Mouse (Mus musculus) megakaryocyte, adult 5-6 weeks (primary cell): ENCODE measurements around the gene Olfr556. TPM values are rescaled to one million over a fixed set of nuclear protein-coding genes. Genes with fewer than 3 reads are reported as not detected.
A peak's percentile ranks its signal among the peaks of the same experiment; 100 is the strongest.
"Not testable (repeated sequence)": the region's sequence is repeated elsewhere in the genome, so short reads cannot be mapped to it uniquely, and the experiment has no call there.

ENCODE experiments used
- ATAC-seq: 2 replicates; pipeline ENCODE4 v1.8.0; 2016; ENCODE audit warnings: mild to moderate bottlenecking, inconsistent platforms; ENCODE audit not compliant: poor library complexity, severe bottlenecking
- total RNA-seq, 2 experiments: library from RNA; stranded (forward) in 1 of 2; stranded (reverse) in 1 of 2; fragments of 153-499, 151-499 nt in 1 of 2; fragments of 221-1000, 200-1000 nt in 1 of 2; gene quantifications; 2 replicates each; pipeline versions ENCODE4 v1.2.3 to v1.2.4; 2015 to 2017

Gene Olfr556
- total RNA-seq (2015) (not detected in 2 replicates), total RNA-seq (2017) (not detected in 2 replicates)

GRCm38 (mm10) chr7:102664599-102664998 lies at the start of gene Olfr556:
Gene Olfr556, plus strand, starts transcription at chr7:102664899.
- no peak for ATAC-seq

GRCm38 (mm10) chr7:102618118-102618517 lies 46.6 kb upstream of the Olfr556 start, which contains the start of gene Olfr553:
Gene Olfr553, minus strand, starts transcription at chr7:102618218.
- no peak for ATAC-seq

GRCm38 (mm10) chr7:102619608-102620007 lies 45.1 kb upstream of the Olfr556 start:
- ATAC-seq = peak; percentile 64; the same call in 1 of the 2 replicates

GRCm38 (mm10) chr7:102620368-102620767 lies 44.3 kb upstream of the Olfr556 start:
- ATAC-seq = not testable (repeated sequence)

DNA sequence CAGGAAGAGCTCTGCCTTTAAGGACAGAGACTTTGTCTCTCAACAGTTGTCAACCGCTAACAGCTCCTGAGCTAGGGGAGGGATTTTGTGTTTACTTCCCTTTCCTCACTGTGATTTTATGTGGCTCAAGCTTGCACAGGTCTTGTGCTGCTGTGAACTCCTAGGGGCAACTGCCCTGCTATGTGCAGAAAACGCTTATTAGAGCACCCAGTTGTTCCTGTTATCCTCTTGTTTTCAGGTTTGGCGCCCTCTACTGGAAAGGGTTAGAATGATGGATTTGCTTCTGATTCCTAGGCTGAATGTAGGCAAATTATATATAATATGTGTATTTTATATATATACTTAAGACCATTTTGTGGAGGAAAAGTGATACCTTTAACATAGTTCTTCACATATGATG lies 28.0 kb upstream of the Olfr556 start:
- peak; percentile 59 for ATAC-seq

GRCm38 (mm10) chr7:102638132-102638531 lies 26.6 kb upstream of the Olfr556 start, which contains the start of gene Olfr554:
Gene Olfr554, plus strand, starts transcription at chr7:102638432.
- no peak for ATAC-seq

GRCm38 (mm10) chr7:102644945-102645344 lies 19.8 kb upstream of the Olfr556 start:
- ATAC-seq = not testable (repeated sequence)

- ATAC-seq = no peak
These were observed 6.2 kb upstream of the Olfr556 start, which contains the start of gene Olfr555 for GRCm38 (mm10) chr7:102658523-102658922. Gene Olfr555, plus strand, starts transcription at chr7:102658823.

DNA sequence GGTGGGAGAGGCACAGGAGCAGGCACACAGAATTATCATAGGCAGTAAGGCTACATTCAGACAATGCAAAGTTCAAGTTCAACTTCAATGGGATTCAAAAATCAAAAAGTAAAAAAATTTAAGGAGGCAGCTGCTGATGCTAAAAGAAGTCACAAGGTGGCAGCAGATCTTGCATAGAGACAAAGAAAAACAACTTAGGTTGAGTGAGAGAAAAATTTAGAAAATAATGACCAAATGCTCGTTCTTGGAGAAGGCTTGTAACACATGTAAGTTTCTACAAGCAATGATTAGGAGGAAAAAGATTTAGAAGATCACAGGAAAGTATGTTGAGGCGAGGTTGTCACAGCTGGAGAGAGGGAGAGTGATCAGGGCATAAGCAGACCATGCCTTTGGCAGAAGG lies 679 bp downstream of the Olfr556 start:
- ATAC-seq = no peak

- ATAC-seq = peak; percentile 78
These were observed 11.5 kb downstream of the Olfr556 start for GRCm38 (mm10) chr7:102676225-102676624.

DNA sequence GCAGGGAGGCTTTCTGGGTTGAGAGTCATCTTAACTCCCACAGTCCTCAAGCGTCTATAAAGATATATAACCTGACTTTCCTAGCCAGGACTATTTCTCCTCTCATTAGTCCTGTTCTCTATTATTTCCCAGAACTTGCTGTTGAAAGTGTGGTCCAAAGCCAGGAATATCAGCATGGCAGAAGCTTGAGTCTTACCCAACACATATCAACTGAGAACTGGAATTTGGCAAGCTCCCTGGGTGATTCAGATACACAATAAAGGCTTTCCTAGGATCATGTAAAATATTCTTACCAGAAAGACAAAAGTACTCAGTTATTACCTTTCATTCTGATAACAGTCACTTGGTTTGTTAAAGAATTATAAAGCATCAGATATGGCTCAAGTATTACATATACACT lies 17.2 kb downstream of the Olfr556 start:
- ATAC-seq = no peak

DNA sequence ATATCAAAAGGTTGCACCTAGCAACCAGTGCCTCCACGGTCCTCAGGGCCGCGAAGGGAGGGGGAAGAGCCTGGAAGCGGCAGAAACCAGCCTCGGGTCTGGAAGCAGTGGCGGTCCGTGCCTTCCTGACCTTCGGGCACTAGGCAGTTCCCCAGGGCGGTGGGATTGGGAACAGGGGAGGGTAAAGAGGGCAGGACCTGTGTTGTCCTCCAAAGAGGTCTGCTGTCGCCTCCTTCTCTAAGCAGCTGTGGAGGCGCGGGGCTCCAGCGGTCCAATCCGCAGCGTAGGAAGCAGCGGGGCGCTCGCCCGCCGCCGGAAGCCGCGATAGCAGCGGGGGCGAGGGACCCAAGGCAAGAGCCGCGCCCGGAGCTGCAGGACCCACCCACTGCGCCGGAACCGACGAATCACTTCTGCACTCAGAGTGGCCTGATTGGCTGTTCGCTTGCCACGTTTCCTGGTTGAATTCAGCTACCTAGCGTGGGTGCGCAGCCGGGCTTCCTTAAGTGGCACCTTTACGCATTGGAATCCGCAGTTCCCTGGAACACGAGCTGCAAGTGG lies 22.3 kb downstream of the Olfr556 start, which contains the start of gene Trim68:
Gene Trim68, minus strand, starts transcription at position 384 of the 558 bp plus-strand sequence.
- peak; percentile 99 for ATAC-seq

DNA sequence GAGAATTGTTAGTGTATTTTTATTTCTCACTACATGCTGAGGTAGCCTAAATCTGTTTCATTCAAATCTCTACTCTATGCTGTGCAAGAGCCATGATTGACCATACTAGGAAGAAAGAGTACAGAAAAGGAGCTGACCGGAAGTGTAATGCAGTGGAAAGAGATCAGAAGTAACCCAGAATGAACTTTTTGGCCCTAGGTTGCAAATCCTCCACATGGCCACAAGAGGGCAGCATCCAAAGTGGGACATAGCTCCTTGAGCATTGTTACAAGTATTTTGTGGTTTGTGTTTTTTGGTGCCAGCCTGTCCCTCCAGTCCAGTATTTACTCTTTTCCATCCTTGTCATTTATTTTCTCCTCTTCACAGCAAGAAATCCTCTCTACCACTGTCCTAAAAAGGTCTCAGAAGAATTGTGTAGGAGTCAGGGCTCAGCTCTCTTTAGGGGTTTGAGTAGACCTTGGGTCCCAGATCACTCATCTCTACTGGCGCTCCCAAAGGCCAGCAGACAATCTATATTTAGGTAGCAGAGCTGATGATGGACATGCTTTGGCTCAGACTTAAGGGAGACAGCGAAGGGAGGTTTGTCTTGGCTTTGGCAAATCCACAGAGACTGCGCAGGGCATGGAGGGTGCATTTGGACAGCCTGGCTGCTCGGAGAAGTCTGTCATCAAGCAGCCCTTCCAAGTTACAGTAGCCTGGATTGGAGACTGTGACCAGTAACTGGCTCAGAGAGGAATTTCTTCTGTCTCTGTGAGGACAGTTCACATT lies 30.8 kb downstream of the Olfr556 start, which contains the start of gene Olfr557:
Gene Olfr557, plus strand, starts transcription at position 553 of the 768 bp plus-strand sequence.
- peak; percentile 89 for ATAC-seq

DNA sequence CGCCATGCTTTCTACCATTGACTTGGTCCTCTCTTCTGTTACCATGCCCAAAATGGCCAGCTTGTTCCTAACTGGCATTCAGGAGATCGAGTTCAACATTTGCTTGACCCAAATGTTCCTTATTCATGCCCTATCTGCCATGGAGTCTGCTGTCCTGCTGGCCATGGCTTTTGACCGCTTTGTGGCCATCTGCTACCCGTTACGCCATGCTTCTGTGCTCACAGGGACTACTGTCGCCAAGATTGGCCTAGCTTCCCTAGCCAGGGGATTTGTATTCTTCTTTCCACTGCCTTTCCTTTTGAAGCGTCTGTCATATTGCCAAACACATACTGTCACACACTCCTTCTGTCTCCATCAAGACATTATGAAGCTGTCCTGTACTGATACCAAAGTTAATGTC lies 33.8 kb downstream of the Olfr556 start:
- ATAC-seq = no peak

GRCm38 (mm10) chr7:102701915-102702314 lies 37.2 kb downstream of the Olfr556 start, which contains the start of gene Olfr558:
Gene Olfr558, plus strand, starts transcription at chr7:102702215.
- no peak for ATAC-seq

GRCm38 (mm10) chr7:102718970-102719369 lies 54.3 kb downstream of the Olfr556 start, which contains the start of gene Olfr33:
Gene Olfr33, minus strand, starts transcription at chr7:102719070.
- ATAC-seq = no peak

Other genes with a start within 250 kb of the Olfr556 start
- 161 and 172 TPM in 2 replicates for gene Rrm1, start 223.2 kb upstream of the Olfr556 start, total RNA-seq (2015)
- 413 and 515 TPM in 2 replicates for gene Rrm1, start 223.2 kb upstream of the Olfr556 start, total RNA-seq (2017)
- not detected in 2 replicates for gene Olfr543, start 183.2 kb upstream of the Olfr556 start, total RNA-seq (2015)
- not detected in 2 replicates for gene Olfr543, start 183.2 kb upstream of the Olfr556 start, total RNA-seq (2017)
- not detected in 2 replicates for gene Olfr544, start 176.6 kb upstream of the Olfr556 start, total RNA-seq (2015)
- gene Olfr544, start 176.6 kb upstream of the Olfr556 start, total RNA-seq (2017) = 0.04 TPM in 1 of 2 replicates, not detected in the other
- not detected in 2 replicates for gene Olfr545, start 165.3 kb upstream of the Olfr556 start, total RNA-seq (2015)
- gene Olfr545, start 165.3 kb upstream of the Olfr556 start, total RNA-seq (2017) = not detected in 2 replicates
- not detected in 2 replicates for gene Olfr547, start 130.2 kb upstream of the Olfr556 start, total RNA-seq (2015)
- gene Olfr547, start 130.2 kb upstream of the Olfr556 start, total RNA-seq (2017) = not detected in 2 replicates
- gene Olfr548-ps1, start 124.0 kb upstream of the Olfr556 start, total RNA-seq (2015) = not detected in 2 replicates
- gene Olfr548-ps1, start 124.0 kb upstream of the Olfr556 start, total RNA-seq (2017) = not detected in 2 replicates
- not detected in 2 replicates for gene Olfr549, start 115.0 kb upstream of the Olfr556 start, total RNA-seq (2015)
- gene Olfr549, start 115.0 kb upstream of the Olfr556 start, total RNA-seq (2017) = not detected in 2 replicates
- gene Trim21, start 99.4 kb upstream of the Olfr556 start, total RNA-seq (2015) = 14.9 and 16.5 TPM in 2 replicates
- gene Trim21, start 99.4 kb upstream of the Olfr556 start, total RNA-seq (2017) = 31.4 and 53.9 TPM in 2 replicates
- 0.45 TPM in 1 of 2 replicates, not detected in the other for gene Olfr550, start 93.5 kb upstream of the Olfr556 start, total RNA-seq (2015)
- not detected in 2 replicates for gene Olfr550, start 93.5 kb upstream of the Olfr556 start, total RNA-seq (2017)
- gene Olfr551, start 73.0 kb upstream of the Olfr556 start, total RNA-seq (2015) = not detected in 2 replicates
- not detected in 2 replicates for gene Olfr551, start 73.0 kb upstream of the Olfr556 start, total RNA-seq (2017)
- not detected in 2 replicates for gene Olfr552, start 67.1 kb upstream of the Olfr556 start, total RNA-seq (2015)
- gene Olfr552, start 67.1 kb upstream of the Olfr556 start, total RNA-seq (2017) = not detected in 2 replicates
- gene Olfr553, start 46.7 kb upstream of the Olfr556 start, total RNA-seq (2015) = not detected in 2 replicates
- not detected in 2 replicates for gene Olfr553, start 46.7 kb upstream of the Olfr556 start, total RNA-seq (2017)
- gene Olfr554, start 26.5 kb upstream of the Olfr556 start, total RNA-seq (2015) = not detected in 2 replicates
- gene Olfr554, start 26.5 kb upstream of the Olfr556 start, total RNA-seq (2017) = not detected in 2 replicates
- gene Olfr555, start 6.1 kb upstream of the Olfr556 start, total RNA-seq (2015) = not detected in 2 replicates
- not detected in 2 replicates for gene Olfr555, start 6.1 kb upstream of the Olfr556 start, total RNA-seq (2017)
- gene Trim68, start 22.4 kb downstream of the Olfr556 start, total RNA-seq (2015) = 3.5 and 3.7 TPM in 2 replicates
- 2.9 and 3.4 TPM in 2 replicates for gene Trim68, start 22.4 kb downstream of the Olfr556 start, total RNA-seq (2017)
- gene Olfr557, start 31.0 kb downstream of the Olfr556 start, total RNA-seq (2015) = not detected in 2 replicates
- not detected in 2 replicates for gene Olfr557, start 31.0 kb downstream of the Olfr556 start, total RNA-seq (2017)
- gene Olfr558, start 37.3 kb downstream of the Olfr556 start, total RNA-seq (2015) = not detected in 2 replicates
- not detected in 2 replicates for gene Olfr558, start 37.3 kb downstream of the Olfr556 start, total RNA-seq (2017)
- not detected in 2 replicates for gene Olfr33, start 54.2 kb downstream of the Olfr556 start, total RNA-seq (2015)
- gene Olfr33, start 54.2 kb downstream of the Olfr556 start, total RNA-seq (2017) = not detected in 2 replicates
- gene Olfr559, start 62.6 kb downstream of the Olfr556 start, total RNA-seq (2015) = not detected in 2 replicates
- not detected in 2 replicates for gene Olfr559, start 62.6 kb downstream of the Olfr556 start, total RNA-seq (2017)
- not detected in 2 replicates for gene Olfr560, start 94.5 kb downstream of the Olfr556 start, total RNA-seq (2015)
- gene Olfr560, start 94.5 kb downstream of the Olfr556 start, total RNA-seq (2017) = not detected in 2 replicates
- not detected in 2 replicates for gene Olfr78, start 94.6 kb downstream of the Olfr556 start, total RNA-seq (2015)
- gene Olfr78, start 94.6 kb downstream of the Olfr556 start, total RNA-seq (2017) = not detected in 2 replicates
- gene Olfr561, start 106.3 kb downstream of the Olfr556 start, total RNA-seq (2015) = not detected in 2 replicates
- gene Olfr561, start 106.3 kb downstream of the Olfr556 start, total RNA-seq (2017) = not detected in 2 replicates
- not detected in 2 replicates for gene Olfr564, start 138.6 kb downstream of the Olfr556 start, total RNA-seq (2015)
- not detected in 2 replicates for gene Olfr564, start 138.6 kb downstream of the Olfr556 start, total RNA-seq (2017)
- gene Olfr566, start 193.9 kb downstream of the Olfr556 start, total RNA-seq (2015) = not detected in 2 replicates
- not detected in 2 replicates for gene Olfr566, start 193.9 kb downstream of the Olfr556 start, total RNA-seq (2017)
- not detected in 2 replicates for gene Olfr568, start 212.2 kb downstream of the Olfr556 start, total RNA-seq (2015)
- not detected in 2 replicates for gene Olfr568, start 212.2 kb downstream of the Olfr556 start, total RNA-seq (2017)
- not detected in 2 replicates for gene Olfr569, start 226.0 kb downstream of the Olfr556 start, total RNA-seq (2015)
- gene Olfr569, start 226.0 kb downstream of the Olfr556 start, total RNA-seq (2017) = not detected in 2 replicates
- gene Olfr570, start 229.7 kb downstream of the Olfr556 start, total RNA-seq (2015) = not detected in 2 replicates
- not detected in 2 replicates for gene Olfr570, start 229.7 kb downstream of the Olfr556 start, total RNA-seq (2017)